Mouse (Mus musculus) midbrain, embryonic 12.5 days (tissue): Measurements from ENCODE around the gene Tspan13. TPM values are rescaled to one million over a fixed set of nuclear protein-coding genes. Genes with fewer than 3 reads are reported as not detected.

Experiments used
- ATAC-seq: fragments of 200-750 bp; cut with Nextera tagmentation; 2 replicates; pipeline ENCODE4 v1.8.0; 2017; ENCODE audit warnings: low read depth, moderate TSS enrichment, moderate library complexity; ENCODE audit not compliant: low FRiP score
- H3K27ac ChIP-seq: fragments of 300-500 bp; sonication (generic); replicated peaks from 2 replicates; pipeline ENCODE4 v1.5.1; 2016; ENCODE audit warnings: mild to moderate bottlenecking
- H3K27me3 ChIP-seq: fragments of 300-500 bp; sonication (generic); 2 replicates; pipeline ENCODE4 v1.6.1; 2016; ENCODE audit warnings: mild to moderate bottlenecking
- H3K36me3 ChIP-seq: fragments of 300-500 bp; sonication (generic); 2 replicates; pipeline ENCODE4 v1.6.1; 2016
- H3K4me1 ChIP-seq: fragments of 300-500 bp; sonication (generic); 2 replicates; pipeline ENCODE4 v1.6.1; 2016
- H3K4me2 ChIP-seq: fragments of 300-500 bp; sonication (generic); replicated peaks from 2 replicates; pipeline ENCODE4 v1.6.1; 2016; ENCODE audit warnings: mild to moderate bottlenecking, moderate library complexity
- H3K4me3 ChIP-seq: fragments of 300-500 bp; sonication (generic); 2 replicates; pipeline ENCODE4 v1.5.1; 2016; ENCODE audit warnings: mild to moderate bottlenecking
- H3K9ac ChIP-seq: fragments of 300-500 bp; sonication (generic); replicated peaks from 2 replicates; pipeline ENCODE4 v1.6.1; 2016; ENCODE audit warnings: mild to moderate bottlenecking, moderate library complexity
- H3K9me3 ChIP-seq: fragments of 300-500 bp; sonication (generic); 2 replicates; pipeline ENCODE4 v1.6.1; 2016; ENCODE audit warnings: mild to moderate bottlenecking
- WGBS: fragments of 180-500 bp; shearing (Covaris S2); methylation state at CpG from one replicate; pipeline ENCODE4 v1.1.7; 2016; 5-methylcytosine and 5-hydroxymethylcytosine counted together
- polyA plus RNA-seq: library from polyadenylated mRNA; unstranded; fragments of >200 nt; fragmentation: Nextera tagmentation; extraction: Ambion mirVana; gene quantifications from 2 replicates; pipeline ENCODE4 v1.2.1, GENCODE M21; 2016

Gene Tspan13
- polyA plus RNA-seq, result 258 and 264 TPM in 2 replicates

GRCm38 (mm10) chr12:36042348-36042778, at the start of gene Tspan13:
TSS of gene Tspan13 (minus strand) at chr12:36042500.
- Histone ChIP-seq H3K9ac (peak within 1 kb of the TSS; percentile 92), H3K9me3 (no peaks in the 10 kb centered on the region)
- WGBS, result 0% methylated on average over 35 of the region's 35 CpGs

GRCm38 (mm10) chr12:36091964-36092363, 49.7 kb upstream of the Tspan13 start:
- no peak for ATAC-seq
- no peak overlapping the region for H3K4me3 ChIP-seq
- 95% methylated on average over 10 of the region's 10 CpGs for WGBS

More at GRCm38 (mm10) chr12:36042348-36042778, at the start of gene Tspan13:
- Histone ChIP-seq H3K27me3 (no peaks in the 10 kb centered on the region), H3K36me3 (no peaks in the 10 kb centered on the region), H3K4me1 (peaks cover 16% of the 10 kb centered on the region), H3K4me3 (peak within 1 kb of the TSS; percentile 94), H3K27ac (peak within 1 kb of the TSS; percentile 91), H3K4me2 (peak within 1 kb of the TSS; percentile 60)
- ATAC-seq, result peak; percentile 97

GRCm38 (mm10) chr12:36089221-36089620, 46.9 kb upstream of the Tspan13 start:
- Histone ChIP-seq H3K4me1 (0 out of 2 replicates have a peak, but pooled peaks cover 3% of the 10 kb centered on the region), H3K4me3 (no peak overlapping the region), H3K36me3 (peaks cover 22% of the 10 kb centered on the region), H3K9me3 (no peaks in the 10 kb centered on the region), H3K27ac (no peak overlapping the region), H3K9ac (no peak overlapping the region), H3K4me2 (no peak overlapping the region), H3K27me3 (no peaks in the 10 kb centered on the region)
- 88% methylated on average over 6 of the region's 6 CpGs for WGBS
- ATAC-seq, result no peak

More at GRCm38 (mm10) chr12:36091964-36092363, 49.7 kb upstream of the Tspan13 start:
- Histone ChIP-seq H3K27me3 (no peaks in the 10 kb centered on the region), H3K9ac (no peak overlapping the region), H3K27ac (no peak overlapping the region), H3K4me1 (0 out of 2 replicates have a peak, but pooled peaks cover 3% of the 10 kb centered on the region), H3K4me2 (no peak overlapping the region), H3K36me3 (peaks cover 24% of the 10 kb centered on the region), H3K9me3 (no peaks in the 10 kb centered on the region)

- Histone ChIP-seq H3K4me3 (no peak overlapping the region), H3K27ac (no peak overlapping the region), H3K9ac (no peak overlapping the region), H3K27me3 (no peaks in the 10 kb centered on the region), H3K4me1 (0 out of 2 replicates have a peak, but pooled peaks cover 3% of the 10 kb centered on the region), H3K4me2 (no peak overlapping the region), H3K9me3 (no peaks in the 10 kb centered on the region), H3K36me3 (peaks cover 22% of the 10 kb centered on the region)
- ATAC-seq, result no peak
- 97% methylated on average over 1 of the region's 1 CpGs for WGBS
Observed at GRCm38 (mm10) chr12:36088804-36089203, 46.5 kb upstream of the Tspan13 start.

- H3K27ac ChIP-seq, result no peak overlapping the region
- no peaks in the 10 kb centered on the region for H3K27me3 ChIP-seq
- no peak overlapping the region for H3K4me2 ChIP-seq
- no peak overlapping the region for H3K9ac ChIP-seq
- 93% methylated on average over 2 of the region's 2 CpGs for WGBS
- H3K4me3 ChIP-seq, result no peak overlapping the region
- no peaks in the 10 kb centered on the region for H3K36me3 ChIP-seq
- no peaks in the 10 kb centered on the region for H3K4me1 ChIP-seq
- ATAC-seq, result no peak
- H3K9me3 ChIP-seq, result no peaks in the 10 kb centered on the region
Observed at GRCm38 (mm10) chr12:36085380-36085779, 43.1 kb upstream of the Tspan13 start.

GRCm38 (mm10) chr12:36078101-36078899, 36.0 kb upstream of the Tspan13 start:
- Histone ChIP-seq H3K4me3 (no peak overlapping the region), H3K27ac (no peak overlapping the region), H3K27me3 (no peaks in the 10 kb centered on the region), H3K9ac (no peak overlapping the region), H3K9me3 (no peaks in the 10 kb centered on the region), H3K4me2 (no peak overlapping the region), H3K36me3 (no peaks in the 10 kb centered on the region), H3K4me1 (0 out of 2 replicates have a peak, but pooled peaks cover 2% of the 10 kb centered on the region)
- WGBS, result 82% methylated on average over 4 of the region's 4 CpGs
- ATAC-seq, result no peak

GRCm38 (mm10) chr12:36072860-36073259, 30.6 kb upstream of the Tspan13 start:
- WGBS, result 21% methylated on average over 5 of the region's 5 CpGs
- no peaks in the 10 kb centered on the region for H3K9me3 ChIP-seq
- no peak for ATAC-seq
- no peaks in the 10 kb centered on the region for H3K27me3 ChIP-seq
- no peak overlapping the region for H3K4me3 ChIP-seq
- 0 out of 2 replicates have a peak, but pooled peaks cover 5% of the 10 kb centered on the region for H3K4me1 ChIP-seq
- H3K9ac ChIP-seq, result no peak overlapping the region
- H3K27ac ChIP-seq, result no peak overlapping the region
- H3K36me3 ChIP-seq, result no peaks in the 10 kb centered on the region
- H3K4me2 ChIP-seq, result no peak overlapping the region

GRCm38 (mm10) chr12:36070231-36070630, 27.9 kb upstream of the Tspan13 start:
- WGBS, result 84% methylated on average over 4 of the region's 4 CpGs
- no peak for ATAC-seq

GRCm38 (mm10) chr12:36067538-36067937, 25.2 kb upstream of the Tspan13 start:
- Histone ChIP-seq H3K9me3 (peaks cover 9% of the 10 kb centered on the region; the same call in 1 of the 2 replicates), H3K9ac (no peak overlapping the region), H3K4me1 (no peaks in the 10 kb centered on the region), H3K27me3 (no peaks in the 10 kb centered on the region), H3K4me3 (no peak overlapping the region), H3K36me3 (no peaks in the 10 kb centered on the region), H3K27ac (no peak overlapping the region), H3K4me2 (no peak overlapping the region)
- ATAC-seq, result no peak
- WGBS, result 91% methylated on average over 2 of the region's 2 CpGs

More at GRCm38 (mm10) chr12:36070231-36070630, 27.9 kb upstream of the Tspan13 start:
- H3K4me1 ChIP-seq, result 0 out of 2 replicates have a peak, but pooled peaks cover 5% of the 10 kb centered on the region
- H3K9me3 ChIP-seq, result 0 out of 2 replicates have a peak, but pooled peaks cover 2% of the 10 kb centered on the region
- H3K36me3 ChIP-seq, result no peaks in the 10 kb centered on the region
- no peak overlapping the region for H3K9ac ChIP-seq
- H3K4me3 ChIP-seq, result no peak overlapping the region
- no peaks in the 10 kb centered on the region for H3K27me3 ChIP-seq
- no peak overlapping the region for H3K27ac ChIP-seq
- H3K4me2 ChIP-seq, result no peak overlapping the region

GRCm38 (mm10) chr12:36065911-36066310, 23.6 kb upstream of the Tspan13 start:
- Histone ChIP-seq H3K4me2 (no peak overlapping the region), H3K9ac (no peak overlapping the region), H3K27ac (no peak overlapping the region), H3K9me3 (peaks cover 9% of the 10 kb centered on the region; the same call in 1 of the 2 replicates), H3K4me3 (no peak overlapping the region), H3K4me1 (no peaks in the 10 kb centered on the region), H3K27me3 (no peaks in the 10 kb centered on the region), H3K36me3 (no peaks in the 10 kb centered on the region)
- ATAC-seq, result no peak
- WGBS, result 74% methylated on average over 1 of the region's 1 CpGs

- Histone ChIP-seq H3K27ac (no peak overlapping the region), H3K36me3 (no peaks in the 10 kb centered on the region), H3K9ac (no peak overlapping the region), H3K27me3 (no peaks in the 10 kb centered on the region), H3K4me1 (no peaks in the 10 kb centered on the region), H3K4me3 (no peak overlapping the region), H3K4me2 (no peak overlapping the region), H3K9me3 (no peaks in the 10 kb centered on the region)
- ATAC-seq, result no peak
- WGBS, result 84% methylated on average over 2 of the region's 2 CpGs
Observed at GRCm38 (mm10) chr12:36057699-36058098, 15.4 kb upstream of the Tspan13 start.

GRCm38 (mm10) chr12:36050276-36050675, 8.0 kb upstream of the Tspan13 start:
- no peaks in the 10 kb centered on the region for H3K36me3 ChIP-seq
- H3K27me3 ChIP-seq, result no peaks in the 10 kb centered on the region
- ATAC-seq, result no peak
- H3K4me2 ChIP-seq, result no peak overlapping the region
- whole genome bisulfite sequencing, result 84% methylated on average over 1 of the region's 1 CpGs
- no peak overlapping the region for H3K4me3 ChIP-seq
- H3K9me3 ChIP-seq, result no peaks in the 10 kb centered on the region
- no peak overlapping the region for H3K9ac ChIP-seq
- H3K27ac ChIP-seq, result no peak overlapping the region
- no peaks in the 10 kb centered on the region for H3K4me1 ChIP-seq
